Mouse (Mus musculus): ENCODE results near the gene Atox1. TPM values are rescaled to one million over a fixed set of nuclear protein-coding genes. Genes with fewer than 3 reads are reported as not detected.
A peak's percentile ranks its signal among the peaks of the same experiment; 100 is the strongest.
"Not testable (repeated sequence)": the region's sequence is repeated elsewhere in the genome, so short reads cannot be mapped to it uniquely, and the experiment has no call there.

The Atox1 gene
- total RNA-seq, 2 experiments from 2014 or later = 231 to 325 TPM

DNA sequence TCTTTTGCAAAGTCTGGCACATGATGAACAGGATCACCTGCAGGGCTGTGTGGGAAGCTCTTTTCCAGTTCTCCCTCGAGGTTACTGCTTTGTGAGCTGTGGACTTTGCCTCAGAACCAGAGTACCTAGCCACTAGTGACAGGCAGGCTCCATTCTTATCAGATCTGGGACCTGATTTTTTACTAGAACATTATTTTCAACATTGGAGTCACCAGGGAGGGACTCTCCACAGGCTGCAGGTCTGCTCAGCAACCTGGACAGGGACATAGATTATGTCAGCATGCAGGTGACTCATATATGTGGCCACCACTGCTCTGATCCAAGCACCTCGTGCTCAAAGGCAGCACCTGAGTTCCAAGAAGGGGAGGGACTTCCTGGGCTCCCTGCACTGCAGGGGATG lies 5.9 kb downstream of the Atox1 start:
- no peak for DNase-seq (ENCODE audit: low spot score in 2 of 2)

DNA sequence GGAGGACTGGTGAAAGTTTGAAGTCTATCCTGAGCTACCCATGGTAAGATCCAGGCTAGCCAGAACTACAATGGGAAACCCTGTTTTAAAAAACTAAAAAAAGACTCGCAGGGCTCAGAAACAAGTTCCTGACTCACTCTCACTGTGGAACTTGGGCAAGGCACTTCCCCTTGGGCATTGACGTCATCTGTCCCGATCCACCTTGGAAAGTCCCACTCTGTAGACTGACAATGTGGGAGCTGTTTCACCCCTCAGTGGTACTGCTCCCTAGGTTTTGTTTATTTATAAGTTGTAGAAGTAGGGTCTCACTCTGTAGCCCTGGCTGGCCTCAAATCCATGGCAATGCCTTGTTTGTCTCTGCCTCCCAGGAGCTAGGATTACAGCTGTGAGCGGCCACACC lies 7.4 kb downstream of the Atox1 start:
- no peak for DNase-seq (ENCODE audit: low spot score in 2 of 2)

DNA sequence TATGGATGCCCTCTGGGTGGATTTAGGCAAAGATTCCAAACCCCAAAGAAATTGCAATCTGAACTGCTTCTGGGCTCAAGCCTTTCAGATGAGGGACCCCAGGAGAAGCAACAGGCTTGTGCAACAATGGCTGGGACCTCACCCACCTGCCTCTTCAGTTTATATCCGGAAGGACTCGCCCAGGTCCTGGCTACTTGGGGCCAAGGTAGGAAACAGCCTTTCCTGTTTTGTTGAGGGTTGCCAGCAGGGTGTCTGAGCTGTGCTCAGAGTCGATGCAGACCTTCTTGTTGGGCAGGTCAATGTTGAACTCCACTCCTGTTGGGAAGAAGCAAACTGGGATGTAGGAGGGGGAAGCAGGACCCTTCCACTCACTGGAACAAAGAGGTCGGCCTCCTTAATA lies 10.7 kb downstream of the Atox1 start:
- DNase-seq (ENCODE audit: low spot score in 2 of 2) = no peak

DNA sequence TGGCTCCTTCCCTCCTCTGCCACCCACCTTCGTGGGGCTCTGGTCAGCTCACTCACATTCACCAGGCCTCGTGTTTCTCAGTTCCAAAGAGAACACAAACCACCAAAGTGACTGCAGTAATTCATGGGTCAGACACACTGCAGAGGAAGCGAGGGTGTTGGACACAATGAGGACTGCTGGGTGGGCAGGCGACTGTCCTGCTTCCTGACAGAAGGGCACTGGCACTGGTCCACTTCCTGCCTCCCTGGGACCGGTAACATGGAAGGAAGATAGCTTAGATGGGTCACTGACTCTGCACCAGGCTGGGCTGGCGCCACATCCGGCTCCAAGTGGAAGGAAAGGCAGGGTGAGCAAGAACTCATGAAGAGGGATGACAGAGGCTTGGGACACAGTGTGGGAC lies 11.5 kb downstream of the Atox1 start:
- DNase-seq (ENCODE audit: low spot score in 2 of 2) = no peak

DNA sequence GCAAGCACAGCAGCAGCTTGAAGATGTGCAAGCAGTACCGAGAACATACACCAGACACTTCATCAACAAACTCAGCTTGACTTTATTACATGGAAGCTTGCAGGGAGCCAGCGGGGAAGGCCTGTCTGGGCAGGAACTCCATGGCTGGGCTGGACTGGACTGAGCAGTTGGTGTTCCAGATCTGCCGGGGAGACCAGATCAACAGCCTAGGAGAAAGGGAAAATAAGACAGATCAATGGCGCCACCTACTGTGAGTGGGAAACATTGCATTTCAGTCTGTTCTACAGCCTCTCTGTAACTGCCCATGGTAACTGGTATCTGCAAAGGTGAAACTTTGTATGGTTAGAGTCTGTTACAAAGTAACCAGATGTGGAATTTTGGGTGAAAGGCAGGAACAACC lies 14.5 kb downstream of the Atox1 start:
- peak; percentile 81 to 86 for DNase-seq (ENCODE audit: low spot score in 2 of 2)

DNA sequence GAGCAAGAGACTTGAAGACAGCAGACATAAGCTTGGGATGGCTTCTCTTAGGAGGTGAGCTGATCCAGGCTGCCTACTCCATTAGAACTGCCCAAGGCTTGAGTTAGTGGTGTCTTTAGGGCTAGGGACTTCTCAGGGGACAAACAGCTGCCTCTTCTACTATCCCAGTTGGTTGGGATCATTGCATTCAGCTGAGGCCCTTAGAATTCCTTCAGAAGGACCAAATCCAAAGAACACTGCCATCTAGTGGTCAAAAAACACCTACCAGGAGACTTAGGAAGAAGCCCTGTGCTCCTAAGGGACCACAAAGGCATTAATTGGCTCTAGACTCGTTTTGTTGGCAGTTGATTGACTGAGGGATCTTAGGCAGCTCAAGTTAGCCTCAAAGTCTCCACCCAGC lies 16.3 kb downstream of the Atox1 start:
- DNase-seq (ENCODE audit: low spot score in 2 of 2) = no peak

DNA sequence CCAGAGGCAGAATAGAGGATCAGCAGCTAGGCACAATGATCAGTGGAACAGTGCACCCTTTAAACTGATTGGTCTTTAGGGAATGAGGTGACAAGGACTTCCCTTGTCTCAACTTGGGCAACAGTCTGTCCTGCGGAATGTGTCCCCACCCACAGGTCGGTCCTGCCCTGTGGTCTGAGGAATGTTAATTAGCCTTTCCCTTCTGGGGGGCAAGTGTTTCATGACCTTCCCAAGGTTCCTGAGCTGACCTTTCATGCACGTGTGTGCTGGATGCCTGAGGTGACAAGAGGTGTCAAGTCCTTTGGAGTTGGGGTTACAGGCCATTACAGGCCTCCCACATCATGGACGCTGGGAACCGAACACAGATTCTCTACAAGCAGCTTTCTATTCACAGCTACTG lies 21.3 kb downstream of the Atox1 start:
- no peak for DNase-seq (ENCODE audit: low spot score in 2 of 2)

DNA sequence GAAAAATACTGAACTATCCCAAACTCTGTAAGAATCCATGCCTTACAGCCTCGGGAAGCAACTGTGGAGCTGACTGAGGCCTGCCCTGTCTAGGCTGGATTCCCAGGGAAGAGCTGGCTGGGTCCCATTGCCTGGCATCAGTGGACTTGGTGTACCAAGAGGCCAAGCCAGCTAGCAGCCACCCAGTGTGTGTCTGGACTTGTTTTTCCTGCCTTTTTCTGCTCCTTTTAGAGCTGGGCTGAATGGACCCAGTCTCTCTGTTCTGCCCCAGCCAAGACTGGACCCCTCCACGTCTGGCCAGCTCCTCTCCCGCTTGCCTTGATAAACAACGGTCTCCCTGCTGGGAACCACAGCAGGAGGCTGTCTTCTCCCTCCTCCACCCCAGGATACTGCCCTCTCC lies 23.0 kb downstream of the Atox1 start:
- DNase-seq (ENCODE audit: low spot score in 2 of 2) = no peak

DNA sequence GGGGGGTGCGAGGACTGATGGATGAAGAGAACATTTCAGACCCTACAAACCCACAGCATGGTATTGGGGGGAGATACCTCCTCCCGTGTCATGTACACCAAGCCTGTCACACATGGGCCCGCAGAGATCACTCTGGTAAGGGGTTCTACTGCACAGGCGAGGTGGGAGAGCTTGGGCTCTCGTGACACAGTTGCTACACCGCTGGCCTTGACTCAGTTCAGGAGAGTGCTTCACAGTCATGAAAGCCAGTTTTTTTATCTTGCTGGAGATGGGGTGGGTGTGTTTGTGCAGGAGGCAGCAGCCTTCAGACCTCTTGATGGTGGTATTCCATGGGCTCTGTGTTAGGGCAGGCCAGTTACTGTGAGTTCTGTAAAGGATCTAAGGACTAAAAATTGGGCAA lies 24.9 kb downstream of the Atox1 start:
- DNase-seq (ENCODE audit: low spot score in 2 of 2) = no peak

DNA sequence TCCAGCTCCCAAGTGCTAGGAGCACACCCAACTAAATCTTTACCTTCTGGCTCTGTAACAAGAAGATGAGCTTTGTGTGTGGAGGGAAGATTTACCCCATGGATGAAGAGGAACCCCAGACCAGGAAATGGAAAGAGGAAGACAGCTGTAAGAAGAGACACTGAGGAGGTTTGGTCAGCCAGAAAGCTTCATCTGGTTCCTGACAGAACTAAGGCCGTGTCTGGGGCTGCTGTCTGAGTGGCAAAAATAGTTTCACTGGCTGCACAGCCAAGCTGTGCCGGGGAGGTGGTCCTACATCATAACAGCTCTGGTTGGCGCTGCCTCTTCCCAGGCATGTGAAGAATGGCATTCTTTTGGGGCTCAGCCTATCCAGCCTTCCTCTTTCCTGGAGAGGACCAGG lies 28.1 kb downstream of the Atox1 start:
- DNase-seq (ENCODE audit: low spot score in 2 of 2) = no peak

DNA sequence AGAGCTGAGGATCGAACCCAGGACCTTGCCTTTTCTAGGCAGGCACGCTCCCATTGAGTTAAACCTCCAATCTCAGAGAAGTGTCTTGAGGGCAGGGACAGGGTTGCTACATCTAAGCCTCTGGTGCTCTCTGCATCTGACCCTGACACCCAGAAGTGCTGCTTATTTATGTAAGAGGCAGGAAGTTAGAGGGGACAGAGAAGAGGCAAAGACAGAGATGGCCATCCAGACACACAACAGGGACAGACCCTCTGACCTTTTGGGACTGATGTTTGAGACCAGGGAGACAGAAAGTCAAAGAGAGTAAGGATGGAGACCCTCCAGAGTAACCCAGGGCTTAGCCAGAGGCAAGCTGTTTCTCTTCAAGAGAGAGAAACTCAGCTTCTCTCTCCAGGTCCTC lies 31.1 kb downstream of the Atox1 start:
- no peak for DNase-seq (ENCODE audit: low spot score in 2 of 2)

DNA sequence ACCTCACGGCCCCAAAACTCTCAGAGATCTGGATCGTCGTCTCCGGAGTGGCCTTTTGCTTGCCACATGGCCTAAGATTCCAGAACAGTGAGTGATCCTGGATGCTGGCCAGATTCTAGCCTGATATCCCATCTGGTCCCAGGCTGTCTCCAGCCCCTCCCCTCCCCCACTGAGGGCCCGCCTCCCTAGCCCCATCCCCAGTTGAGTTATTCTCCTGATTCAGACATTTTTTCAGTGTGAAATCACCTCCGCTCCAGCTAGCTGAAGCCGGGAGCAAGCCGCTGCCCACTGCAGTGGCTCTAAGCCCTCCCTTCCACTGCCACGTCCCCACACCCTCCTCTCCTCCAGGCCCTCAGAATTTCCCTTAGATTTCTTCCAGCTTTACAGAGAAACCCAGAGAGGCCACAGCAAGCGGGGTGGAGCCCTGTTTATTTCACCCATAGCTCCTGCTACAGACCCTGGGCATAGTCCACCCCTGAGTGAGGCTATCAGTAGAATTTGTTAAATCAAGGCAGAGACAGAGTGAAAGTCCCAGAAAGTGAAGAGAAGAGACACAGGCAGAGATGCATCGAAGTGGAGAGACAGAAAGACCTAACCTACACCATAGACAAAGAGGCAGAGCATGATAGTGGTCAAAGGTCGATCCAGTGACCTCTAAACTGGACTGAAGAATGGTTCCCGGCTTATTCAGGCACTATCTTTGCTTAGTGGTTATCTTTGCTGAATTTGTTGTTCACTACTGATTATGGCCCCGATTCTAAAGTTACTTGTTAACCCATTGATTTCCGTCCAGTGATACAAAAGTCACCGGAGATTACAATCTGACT lies 32.6 kb downstream of the Atox1 start:
- DNase-seq (ENCODE audit: low spot score in 2 of 2) = peak; percentile 84 to 88

DNA sequence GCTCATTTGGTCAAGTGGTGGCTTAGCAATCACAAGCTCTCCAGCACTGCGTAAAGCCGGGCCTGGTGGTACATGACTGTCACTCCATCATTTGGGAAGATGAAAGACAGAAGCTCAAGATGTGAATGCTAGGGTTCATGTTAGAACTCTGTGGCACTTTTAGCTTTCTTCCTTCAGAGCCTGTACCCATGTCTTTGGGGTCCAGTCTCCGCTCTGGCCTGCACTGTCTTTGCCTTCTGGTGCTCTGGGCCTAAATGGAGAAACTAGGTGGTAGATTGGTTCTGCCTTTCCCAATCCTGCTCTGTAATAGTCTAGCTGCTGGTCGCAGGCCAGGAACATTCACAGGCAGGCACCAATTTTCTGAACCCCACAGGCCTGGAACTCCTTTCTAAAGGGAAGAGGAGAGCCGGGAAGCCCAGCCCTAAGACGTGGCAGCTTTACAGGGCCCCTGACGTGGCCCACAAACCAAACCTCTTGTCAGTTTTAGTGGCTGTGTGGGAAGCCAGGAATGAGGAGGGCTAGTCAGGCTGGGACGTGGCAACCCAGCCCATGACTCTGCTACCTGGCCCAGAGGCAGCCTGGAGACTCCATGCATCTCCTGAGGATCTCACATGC lies 36.2 kb downstream of the Atox1 start:
- peak in 1 of 2 experiments; percentile 29 for DNase-seq (ENCODE audit: low spot score in 2 of 2)

DNA sequence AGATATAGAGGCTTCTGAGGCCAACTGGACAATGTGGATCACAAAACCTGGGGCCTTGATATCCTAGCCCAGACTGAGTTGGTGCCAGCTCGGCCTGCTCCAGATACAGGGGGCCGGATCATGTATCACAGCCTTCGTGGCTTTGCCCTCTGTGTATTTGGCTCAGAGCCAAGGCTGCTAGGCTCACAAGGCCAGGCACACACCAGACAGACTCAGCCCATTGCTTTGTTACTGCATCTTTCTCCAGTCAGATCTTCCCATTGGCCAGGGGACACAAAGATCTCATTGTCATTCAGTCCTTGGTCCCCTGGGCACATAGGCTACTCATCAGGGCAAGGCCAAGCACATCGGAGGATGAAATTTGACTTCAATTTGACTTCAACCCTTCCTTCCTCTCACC lies 37.3 kb downstream of the Atox1 start:
- DNase-seq (ENCODE audit: low spot score in 2 of 2) = peak; percentile 46 to 63

DNA sequence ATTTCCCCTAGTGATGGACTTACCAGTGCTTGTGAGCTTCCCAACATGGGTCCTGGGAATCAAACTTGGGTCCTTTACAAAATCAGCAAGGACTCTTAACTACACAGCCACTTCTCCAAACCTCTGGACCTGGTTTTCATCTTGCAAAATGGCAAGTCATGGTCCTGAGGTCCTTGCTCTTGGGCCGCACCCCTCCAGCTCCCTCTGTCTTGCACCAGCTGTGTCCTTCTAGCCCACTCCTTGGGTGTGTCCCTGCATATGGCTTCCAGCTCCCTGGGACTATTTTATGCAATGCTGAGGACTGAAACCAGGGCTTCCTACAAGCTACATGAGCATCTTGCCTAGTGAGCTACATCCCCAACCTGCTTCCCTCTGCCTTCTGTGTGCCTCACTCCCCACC lies 38.1 kb downstream of the Atox1 start, which contains the start of gene Sparc:
Sparc (minus strand) TSS at position 206 of the 400 bp plus-strand sequence.
- no peak for DNase-seq (ENCODE audit: low spot score in 2 of 2)

DNA sequence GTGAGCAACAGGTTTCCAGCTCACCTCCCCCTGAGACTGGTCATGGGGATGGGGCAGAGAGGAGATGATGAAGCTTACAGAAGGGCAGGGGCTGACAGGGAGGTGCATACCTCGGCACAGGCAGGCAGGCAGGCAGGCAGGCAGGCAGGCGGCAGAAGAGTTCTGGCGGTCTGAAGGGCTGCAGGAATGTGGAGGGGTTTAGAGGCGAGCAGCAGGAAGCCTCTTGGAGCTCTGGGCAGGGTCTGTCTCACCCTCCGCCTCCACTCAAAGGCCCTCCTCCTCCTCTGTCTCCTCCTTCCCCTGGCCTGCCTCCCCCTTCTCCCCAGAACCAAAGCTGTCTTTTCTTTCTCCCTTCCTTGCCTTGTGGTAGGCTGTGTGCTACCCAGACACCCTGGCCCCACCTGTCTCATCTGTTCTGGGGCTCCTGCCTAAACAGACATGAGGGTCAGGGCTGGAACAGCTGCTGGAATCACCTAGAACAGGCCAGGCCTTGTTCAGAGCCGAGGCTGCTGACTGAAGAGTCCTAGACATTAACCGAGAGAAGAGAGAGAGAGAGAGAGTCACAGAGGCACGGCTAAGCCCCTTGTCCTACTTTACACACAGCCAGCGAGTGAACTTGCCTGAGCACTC lies 41.2 kb downstream of the Atox1 start:
- peak; percentile 79 to 81 for DNase-seq (ENCODE audit: low spot score in 2 of 2)

DNA sequence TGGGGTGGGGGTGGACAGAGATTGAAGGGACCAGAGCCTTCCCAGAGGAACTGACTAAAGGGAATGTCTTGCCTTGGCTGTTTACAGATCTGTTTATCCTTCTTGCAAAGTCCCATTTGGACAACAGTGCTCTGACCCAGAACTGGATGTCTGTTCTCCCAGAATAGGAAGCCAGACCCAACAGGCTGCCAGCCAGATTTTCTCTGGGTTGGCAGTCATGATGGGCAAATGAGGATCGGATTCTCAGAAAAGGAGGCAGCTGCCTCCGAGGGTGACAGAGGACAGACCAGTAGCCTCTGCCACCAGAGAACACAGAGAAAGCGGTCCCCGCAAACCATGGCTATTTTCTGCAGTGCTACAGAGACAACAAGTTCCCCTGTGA lies 41.8 kb downstream of the Atox1 start:
- DNase-seq (ENCODE audit: low spot score in 2 of 2) = no peak

DNA sequence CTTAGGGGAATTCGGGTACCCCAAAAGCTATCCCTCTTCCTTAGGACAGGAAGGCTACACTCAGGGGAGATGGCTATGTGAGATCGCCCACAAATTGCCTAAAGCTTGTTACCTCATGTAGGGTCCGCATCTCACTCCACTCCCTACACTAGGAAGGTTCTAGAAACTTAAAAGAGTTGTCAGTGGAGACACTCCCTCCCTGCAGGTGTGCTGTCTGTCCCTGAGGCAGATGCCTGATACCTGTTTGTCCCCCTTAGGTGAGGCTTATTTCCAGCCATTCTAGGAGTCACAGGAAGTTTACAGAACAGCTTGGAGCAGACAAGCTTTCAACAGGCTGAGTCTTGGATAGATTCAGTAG lies 42.4 kb downstream of the Atox1 start:
- no peak for DNase-seq (ENCODE audit: low spot score in 2 of 2)

DNA sequence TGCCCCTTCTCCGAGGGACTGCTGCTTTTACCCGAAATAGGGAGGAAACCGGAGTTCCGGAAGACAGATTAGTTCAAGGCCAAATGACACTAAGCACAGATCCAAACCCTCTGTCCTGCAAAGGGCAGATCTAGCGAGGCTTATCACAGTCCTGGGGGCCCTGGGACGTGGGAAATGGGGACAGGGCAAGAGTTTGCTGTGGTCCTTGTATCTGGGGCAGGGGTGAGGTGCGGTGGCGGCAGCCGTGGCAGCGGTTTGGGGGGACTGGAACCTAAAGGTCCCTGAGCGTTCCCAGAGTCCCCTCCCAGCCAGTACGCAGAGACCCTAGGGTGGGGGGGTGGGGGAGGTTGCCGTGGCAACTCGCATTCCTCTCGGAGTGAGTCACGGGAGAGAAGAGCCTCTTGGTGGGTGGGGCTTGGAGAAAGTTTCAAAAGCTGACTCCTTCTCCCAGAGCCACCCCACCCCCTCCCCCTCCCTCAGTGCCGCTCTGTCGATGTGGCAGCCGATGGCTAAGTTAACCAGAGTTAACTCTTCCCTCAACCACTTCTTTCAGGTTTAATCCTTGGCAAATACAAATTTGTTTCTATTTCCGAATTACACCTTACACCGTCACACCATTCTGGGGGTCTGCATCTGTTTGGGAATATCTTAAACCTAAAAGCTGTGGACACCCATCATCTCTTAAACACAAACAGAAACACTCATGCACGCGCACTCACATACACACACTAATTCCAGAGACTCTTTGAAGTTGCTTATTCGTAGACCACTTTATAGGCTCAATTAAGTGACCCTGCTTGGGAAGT lies 42.9 kb downstream of the Atox1 start:
- peak; percentile 57 to 63 for DNase-seq (ENCODE audit: low spot score in 2 of 2)

DNA sequence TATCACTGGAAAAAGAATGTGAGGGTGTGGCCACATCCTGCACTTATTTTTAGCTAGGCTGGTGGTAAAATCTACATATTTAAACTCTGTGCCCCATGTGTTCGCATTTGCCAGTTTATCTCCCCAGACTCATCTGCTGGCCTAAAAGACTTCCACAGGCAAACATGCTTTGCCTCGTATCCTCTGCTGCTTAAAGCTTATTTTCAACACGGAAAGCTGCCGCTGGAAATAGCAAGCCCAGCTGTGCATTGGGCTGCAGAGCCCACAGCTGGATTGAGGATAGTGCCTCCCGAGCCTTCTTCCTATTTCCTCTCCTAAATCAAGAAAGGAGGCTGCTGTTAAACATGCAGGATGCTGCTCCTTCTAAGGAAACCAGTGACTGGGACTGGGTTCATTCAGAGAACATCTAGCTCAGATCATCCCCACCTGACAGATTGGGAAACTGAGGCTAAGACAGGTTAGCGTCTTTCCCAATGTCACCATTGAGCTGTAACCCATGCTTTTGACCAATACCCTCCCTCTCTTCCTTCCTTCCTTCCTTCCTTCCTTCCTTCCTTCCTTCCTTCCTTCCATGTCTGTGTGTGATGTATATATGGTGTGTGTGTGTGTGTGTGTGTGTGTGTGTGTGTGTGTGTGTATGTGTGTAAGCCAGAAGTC lies 44.3 kb downstream of the Atox1 start:
- DNase-seq (ENCODE audit: low spot score in 2 of 2) = no peak

DNA sequence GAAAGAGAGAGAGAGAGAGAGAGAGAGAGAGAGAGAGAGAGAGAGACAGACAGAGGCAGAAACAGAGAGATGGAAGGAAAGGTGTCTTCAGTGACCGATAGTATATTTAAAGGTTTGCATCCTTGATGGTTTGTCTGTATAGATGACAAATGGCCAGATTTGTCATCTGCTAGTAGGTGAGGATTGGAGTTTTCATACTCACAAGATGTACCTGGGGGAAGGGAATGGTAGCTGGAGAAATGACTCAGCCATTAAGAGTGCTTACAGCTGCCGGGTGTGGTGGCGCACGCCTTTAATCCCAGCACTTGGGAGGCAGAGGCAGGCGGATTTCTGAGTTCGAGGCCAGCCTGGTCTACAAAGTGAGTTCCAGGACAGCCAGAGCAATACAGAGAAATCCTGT lies 45.3 kb downstream of the Atox1 start:
- DNase-seq (ENCODE audit: low spot score in 2 of 2) = not testable (repeated sequence)
